Mouse (Mus musculus): ENCODE data around the gene Ripply1.

DNA sequence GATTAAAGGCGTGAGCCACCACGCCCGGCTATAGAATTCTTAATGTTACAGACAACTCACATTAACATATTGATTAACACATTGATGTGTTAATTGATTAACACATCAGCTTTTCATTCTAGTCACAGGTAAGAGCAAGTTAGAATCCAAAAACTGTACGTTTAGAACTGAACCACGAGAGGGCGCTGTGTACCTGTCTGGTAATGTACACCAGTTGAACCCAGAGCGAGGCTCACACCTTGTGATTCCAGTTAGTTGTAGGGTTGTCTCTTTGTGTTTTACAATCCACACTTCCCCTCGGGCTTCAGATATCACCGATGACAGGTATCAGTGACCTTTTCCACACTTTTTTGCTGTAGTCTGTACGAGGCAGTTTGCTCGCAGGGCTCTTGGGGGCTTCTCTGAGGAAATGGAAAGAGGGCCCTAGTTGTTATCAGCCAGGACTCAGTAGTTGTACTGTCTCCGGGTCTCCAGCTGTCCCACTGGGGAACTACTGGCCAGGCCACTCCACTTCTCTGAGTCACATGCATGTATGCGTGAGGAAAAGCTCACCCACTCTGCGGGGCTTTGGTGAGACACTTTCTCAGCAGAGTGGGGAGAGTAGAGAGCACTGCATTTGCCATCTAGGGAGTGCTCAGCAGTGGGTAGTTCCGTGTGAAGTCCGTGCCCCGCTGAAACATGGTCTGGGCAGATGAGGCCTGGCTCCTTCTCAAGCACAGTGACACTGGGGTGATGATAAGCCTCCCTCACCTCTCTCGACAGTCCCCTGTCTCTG is 7.7 kb downstream of the Ripply1 start:
- TF ChIP-seq CTCF (IDR thresholded peaks at IDR 0.05; ENCODE audit: low read depth) (peak; percentile 75), EP300 (IDR thresholded peaks at IDR 0.05; ENCODE audit: low read depth) (no peak)

Measured in liver, embryonic 14.5 days (tissue).